Mouse (Mus musculus) heart, embryonic 10.5 days (tissue): ENCODE results near the gene Fank1. TPM values are rescaled to one million over a fixed set of nuclear protein-coding genes. Genes with fewer than 3 reads are reported as not detected.

Source experiments
- DNase-seq: peaks from one replicate; pipeline ENCODE4 v3.0.0-alpha.2; 2017; ENCODE audit warnings: low spot score
- H3K27ac ChIP-seq: fragments of 300-500 bp; sonication (generic); 2 replicates; pipeline ENCODE4 v1.5.1; 2016; ENCODE audit warnings: mild to moderate bottlenecking
- H3K27me3 ChIP-seq: fragments of 300-500 bp; sonication (generic); 2 replicates; pipeline ENCODE4 v1.6.1; 2016; ENCODE audit warnings: mild to moderate bottlenecking; ENCODE audit not compliant: poor library complexity, insufficient read depth, severe bottlenecking
- H3K36me3 ChIP-seq: fragments of 300-500 bp; sonication (generic); 2 replicates; pipeline ENCODE4 v1.6.1; 2016; ENCODE audit warnings: mild to moderate bottlenecking, moderate library complexity
- H3K4me1 ChIP-seq: fragments of 300-500 bp; sonication (generic); 2 replicates; pipeline ENCODE4 v1.6.1; 2016; ENCODE audit warnings: mild to moderate bottlenecking
- H3K4me3 ChIP-seq: fragments of 300-500 bp; sonication (generic); 2 replicates; pipeline ENCODE4 v1.5.1; 2016; ENCODE audit warnings: mild to moderate bottlenecking, moderate library complexity
- H3K9me3 ChIP-seq: fragments of 300-500 bp; sonication (generic); 2 replicates; pipeline ENCODE4 v1.6.1; 2016; ENCODE audit warnings: mild to moderate bottlenecking, moderate library complexity
- WGBS: fragments of 180-500 bp; shearing (Covaris S2); methylation state at CpG from one replicate; pipeline ENCODE4 v1.1.7; 2016; 5-methylcytosine and 5-hydroxymethylcytosine counted together
- polyA plus RNA-seq: library from polyadenylated mRNA; unstranded; fragments of >200 nt; fragmentation: Nextera tagmentation; extraction: Ambion mirVana; gene quantifications from 2 replicates; pipeline ENCODE4 v1.2.1, GENCODE M21; 2016

Gene Fank1
- polyA plus RNA-seq, 1 experiment from 2014 or later: 0.30 TPM

GRCm38 (mm10) chr7:133923994-133924393 is 147.3 kb downstream of the Fank1 start:
- H3K9me3 ChIP-seq: no peaks in the 10 kb centered on the region
- H3K27me3 ChIP-seq: no peaks in the 10 kb centered on the region
- no peak overlapping the region for H3K4me3 ChIP-seq
- peaks cover 8% of the 10 kb centered on the region for H3K4me1 ChIP-seq
- no peak for DNase-seq
- whole genome bisulfite sequencing: 34% methylated on average over 6 of the region's 6 CpGs
- H3K27ac ChIP-seq: no peak overlapping the region
- H3K36me3 ChIP-seq: peaks cover 4% of the 10 kb centered on the region; the same call in 1 of the 2 replicates

GRCm38 (mm10) chr7:133925771-133926170 is 149.1 kb downstream of the Fank1 start:
- no peak for DNase-seq
- Histone ChIP-seq H3K4me3 (no peak overlapping the region), H3K27me3 (no peaks in the 10 kb centered on the region), H3K36me3 (peaks cover 6% of the 10 kb centered on the region; the same call in 1 of the 2 replicates), H3K27ac (no peak overlapping the region), H3K9me3 (no peaks in the 10 kb centered on the region), H3K4me1 (peaks cover 11% of the 10 kb centered on the region)
- 71% methylated on average over 2 of the region's 2 CpGs for WGBS

GRCm38 (mm10) chr7:133928981-133929380 is 152.3 kb downstream of the Fank1 start:
- H3K4me1 ChIP-seq: peaks cover 9% of the 10 kb centered on the region
- no peak for DNase-seq
- WGBS: 81% methylated on average over 3 of the region's 3 CpGs
- H3K4me3 ChIP-seq: no peak overlapping the region
- H3K9me3 ChIP-seq: no peaks in the 10 kb centered on the region
- no peaks in the 10 kb centered on the region for H3K27me3 ChIP-seq
- H3K27ac ChIP-seq: no peak overlapping the region
- 0 out of 2 replicates have a peak, but pooled peaks cover 6% of the 10 kb centered on the region for H3K36me3 ChIP-seq

Other genes starting within 250 kb of the Fank1 start
- not detected in 2 replicates for gene Tex36, start 174.7 kb upstream of the Fank1 start, polyA plus RNA-seq
- 15.4 and 15.5 TPM in 2 replicates for gene Edrf1, start 139.3 kb upstream of the Fank1 start, polyA plus RNA-seq
- not detected in 2 replicates for gene Mmp21, start 96.8 kb upstream of the Fank1 start, polyA plus RNA-seq
- gene Bccip, start 67.5 kb upstream of the Fank1 start, polyA plus RNA-seq: 113 and 162 TPM in 2 replicates
- gene Uros, start 66.8 kb upstream of the Fank1 start, polyA plus RNA-seq: 52.1 and 52.2 TPM in 2 replicates
- gene Dhx32, start 5.9 kb downstream of the Fank1 start, polyA plus RNA-seq: 25.7 and 33.6 TPM in 2 replicates